In the genomic region with DNA sequence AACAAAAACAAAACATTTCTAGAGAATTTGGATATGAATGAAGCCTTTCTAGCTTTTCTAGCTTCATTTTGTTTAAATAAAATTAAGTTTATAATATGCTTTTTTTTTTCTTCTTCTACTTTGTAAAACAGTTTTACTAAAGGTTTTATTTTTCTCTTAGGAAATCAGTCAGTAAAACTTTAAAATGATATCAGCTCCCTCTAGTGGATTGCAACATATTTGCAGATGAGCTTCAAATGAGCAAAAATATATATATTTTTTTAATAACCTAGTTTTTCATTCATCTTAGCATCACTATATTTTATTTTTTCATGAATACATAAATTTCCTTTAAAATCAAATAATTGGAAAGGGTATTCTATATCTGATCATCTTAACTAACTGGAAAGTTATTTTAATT, we compare ENCODE assay signal across 16 mouse cellular contexts.
DNase-seq lines count a peak whose midpoint lies in the region; ATAC-seq and TF ChIP-seq lines count a peak whose summit lies in the region.
"Had no signal": no experiment of that assay in that cellular context is flagged by ENCODE, and none has a peak within 500 bp of the region (broad histone marks: within the 10 kb centered on the region; RNA-seq: fewer than 3 reads in every experiment).

No protein-coding gene starts in this region.

- peak; percentile 23 for DNase-seq in embryo, embryonic 10.5 days (ENCODE audit: low spot score)
- no peak for DNase-seq in embryo, embryonic 9.5 days (ENCODE audit: extremely low spot score)
- peak; percentile 56 for DNase-seq in hindbrain, postnatal 0 days (ENCODE audit: low spot score)
- DNase-seq in hindbrain, embryonic 11.5 days (ENCODE audit: low spot score), result no peak
- DNase-seq in midbrain, postnatal 0 days (ENCODE audit: low spot score), result peak; percentile 21
- no peak for DNase-seq in midbrain, embryonic 11.5 days (ENCODE audit: low spot score, missing footprints)
- DNase-seq in mesoderm, embryonic 11.5 days (ENCODE audit: low read depth, low spot score), result peak; percentile 1
- no peak for DNase-seq in thymus, postnatal 4 days
- DNase-seq: gastrocnemius, postnatal 36 days; heart, postnatal 4 days; kidney, adult 9 months; liver, embryonic 13.5 days had no signal

- H3K9me3 ChIP-seq in hindbrain, postnatal 0 days (ENCODE audit: low read length), result no peaks in the 10 kb centered on the region
- no peaks in the 10 kb centered on the region for H3K9me3 ChIP-seq in hindbrain, embryonic 11.5 days (ENCODE audit: control insufficient read depth, low read length)
- H3K9me3 ChIP-seq in midbrain, postnatal 0 days (ENCODE audit: low read length), result no peaks in the 10 kb centered on the region
- H3K9me3 ChIP-seq in midbrain, embryonic 11.5 days (ENCODE audit: control insufficient read depth, low read length), result no peaks in the 10 kb centered on the region
- H3K9me3 ChIP-seq: embryonic facial prominence, embryonic 12.5 days; heart, embryonic 13.5 days; liver, embryonic 13.5 days; neural tube, embryonic 15.5 days had no signal

- H3K4me1 ChIP-seq in hindbrain, postnatal 0 days (ENCODE audit: insufficient read depth, low read length), result no peaks in the 10 kb centered on the region
- H3K4me1 ChIP-seq in hindbrain, embryonic 11.5 days (replicated peaks; ENCODE audit: control insufficient read depth, insufficient read depth, low read length), result no peaks in the 10 kb centered on the region
- no peaks in the 10 kb centered on the region for H3K4me1 ChIP-seq in midbrain, postnatal 0 days (ENCODE audit: insufficient read depth, low read length)
- no peaks in the 10 kb centered on the region for H3K4me1 ChIP-seq in midbrain, embryonic 11.5 days (ENCODE audit: control insufficient read depth, insufficient read depth, low read length)
- H3K4me1 ChIP-seq: embryonic facial prominence, embryonic 12.5 days; heart, embryonic 13.5 days; liver, embryonic 13.5 days; neural tube, embryonic 15.5 days had no signal

- no peak overlapping the region for H3K27ac ChIP-seq in hindbrain, postnatal 0 days
- H3K27ac ChIP-seq in hindbrain, embryonic 11.5 days (ENCODE audit: low read depth, low read length), result no peak overlapping the region
- no peak overlapping the region for H3K27ac ChIP-seq in midbrain, postnatal 0 days (ENCODE audit: low read depth, low read length)
- no peak overlapping the region for H3K27ac ChIP-seq in midbrain, embryonic 11.5 days (ENCODE audit: low read depth, low read length)
- H3K27ac ChIP-seq: embryonic facial prominence, embryonic 12.5 days; heart, embryonic 13.5 days; liver, embryonic 13.5 days; neural tube, embryonic 15.5 days had no signal

- no peak overlapping the region for H3K4me3 ChIP-seq in hindbrain, postnatal 0 days (ENCODE audit: low read length)
- no peak overlapping the region for H3K4me3 ChIP-seq in hindbrain, embryonic 11.5 days (ENCODE audit: low read depth, low read length)
- H3K4me3 ChIP-seq in midbrain, postnatal 0 days (ENCODE audit: low read depth, low read length), result no peak overlapping the region
- no peak overlapping the region for H3K4me3 ChIP-seq in midbrain, embryonic 11.5 days (ENCODE audit: low read depth, low read length)
- H3K4me3 ChIP-seq: embryonic facial prominence, embryonic 12.5 days; heart, embryonic 13.5 days; liver, embryonic 13.5 days; neural tube, embryonic 15.5 days had no signal

- no peak overlapping the region for H3K4me2 ChIP-seq in hindbrain, postnatal 0 days (ENCODE audit: low read depth, low read length)
- no peak overlapping the region for H3K4me2 ChIP-seq in hindbrain, embryonic 11.5 days (replicated peaks; ENCODE audit: low read depth, low read length)
- no peak overlapping the region for H3K4me2 ChIP-seq in midbrain, postnatal 0 days (ENCODE audit: low read depth, low read length, poor library complexity, severe bottlenecking)
- H3K4me2 ChIP-seq in midbrain, embryonic 11.5 days, result no peak overlapping the region
- H3K4me2 ChIP-seq: embryonic facial prominence, embryonic 12.5 days; heart, embryonic 13.5 days; liver, embryonic 13.5 days; neural tube, embryonic 15.5 days had no signal

- TF ChIP-seq CTCF in hindbrain, postnatal 0 days (IDR thresholded peaks at IDR 0.05; ENCODE audit: low read depth), result peak; percentile 27
- peak; percentile 57 for TF ChIP-seq CTCF in midbrain, postnatal 0 days (IDR thresholded peaks at IDR 0.05)

- no peaks in the 10 kb centered on the region for H3K27me3 ChIP-seq in hindbrain, postnatal 0 days (ENCODE audit: insufficient read depth, low read length)
- H3K27me3 ChIP-seq in hindbrain, embryonic 11.5 days (ENCODE audit: control insufficient read depth, insufficient read depth, low read length), result no peaks in the 10 kb centered on the region
- H3K27me3 ChIP-seq in midbrain, postnatal 0 days (ENCODE audit: insufficient read depth, low read length), result no peaks in the 10 kb centered on the region
- no peaks in the 10 kb centered on the region for H3K27me3 ChIP-seq in midbrain, embryonic 11.5 days (ENCODE audit: control insufficient read depth, insufficient read depth, low read length)
- H3K27me3 ChIP-seq: embryonic facial prominence, embryonic 12.5 days; heart, embryonic 13.5 days; liver, embryonic 13.5 days; neural tube, embryonic 15.5 days had no signal

- no peak overlapping the region for H3K9ac ChIP-seq in hindbrain, postnatal 0 days (replicated peaks; ENCODE audit: low read length)
- H3K9ac ChIP-seq in hindbrain, embryonic 11.5 days (ENCODE audit: low read depth, low read length), result no peak overlapping the region
- no peak overlapping the region for H3K9ac ChIP-seq in midbrain, postnatal 0 days (replicated peaks; ENCODE audit: low read length, poor library complexity, severe bottlenecking)
- no peak overlapping the region for H3K9ac ChIP-seq in midbrain, embryonic 11.5 days (ENCODE audit: low read length)
- H3K9ac ChIP-seq: embryonic facial prominence, embryonic 12.5 days; heart, embryonic 13.5 days; liver, embryonic 13.5 days; neural tube, embryonic 15.5 days had no signal

- no peaks in the 10 kb centered on the region for H3K36me3 ChIP-seq in hindbrain, postnatal 0 days (ENCODE audit: insufficient read depth, low read length)
- H3K36me3 ChIP-seq in hindbrain, embryonic 11.5 days (ENCODE audit: control insufficient read depth, insufficient read depth, low read length), result no peaks in the 10 kb centered on the region
- H3K36me3 ChIP-seq in midbrain, postnatal 0 days (ENCODE audit: insufficient read depth, low read length), result no peaks in the 10 kb centered on the region
- no peaks in the 10 kb centered on the region for H3K36me3 ChIP-seq in midbrain, embryonic 11.5 days (ENCODE audit: control insufficient read depth, insufficient read depth, low read length)
- H3K36me3 ChIP-seq: embryonic facial prominence, embryonic 12.5 days; heart, embryonic 13.5 days; liver, embryonic 13.5 days; neural tube, embryonic 15.5 days had no signal

- ATAC-seq in hindbrain, postnatal 0 days, result no peak
- no peak for ATAC-seq in hindbrain, embryonic 11.5 days (ENCODE audit: low FRiP score)
- ATAC-seq in midbrain, postnatal 0 days (ENCODE audit: low FRiP score), result no peak
- ATAC-seq in midbrain, embryonic 11.5 days (ENCODE audit: low FRiP score), result no peak
- ATAC-seq: inflammation-experienced regulatory T-cells, adult 6 months had no signal

Comparison
In these comparisons a context has a peak if more than half of its experiments do, and no peak if none do; other contexts are left out.
1. DNase-seq: peak in embryo, embryonic 10.5 days (single experiment), hindbrain, postnatal 0 days (single experiment), midbrain, postnatal 0 days (single experiment) and mesoderm, embryonic 11.5 days (single experiment); none in embryo, embryonic 9.5 days (single experiment), hindbrain, embryonic 11.5 days (single experiment), midbrain, embryonic 11.5 days (single experiment) and thymus, postnatal 4 days (single experiment).